Mouse (Mus musculus): Measurements from ENCODE around the gene Rab42. TPM values are rescaled to one million over a fixed set of nuclear protein-coding genes. Genes with fewer than 3 reads are reported as not detected.

The Rab42 gene
- polyA plus RNA-seq (2012; rRNA removed), result 7.2 and 8.9 TPM in 2 replicates

DNA sequence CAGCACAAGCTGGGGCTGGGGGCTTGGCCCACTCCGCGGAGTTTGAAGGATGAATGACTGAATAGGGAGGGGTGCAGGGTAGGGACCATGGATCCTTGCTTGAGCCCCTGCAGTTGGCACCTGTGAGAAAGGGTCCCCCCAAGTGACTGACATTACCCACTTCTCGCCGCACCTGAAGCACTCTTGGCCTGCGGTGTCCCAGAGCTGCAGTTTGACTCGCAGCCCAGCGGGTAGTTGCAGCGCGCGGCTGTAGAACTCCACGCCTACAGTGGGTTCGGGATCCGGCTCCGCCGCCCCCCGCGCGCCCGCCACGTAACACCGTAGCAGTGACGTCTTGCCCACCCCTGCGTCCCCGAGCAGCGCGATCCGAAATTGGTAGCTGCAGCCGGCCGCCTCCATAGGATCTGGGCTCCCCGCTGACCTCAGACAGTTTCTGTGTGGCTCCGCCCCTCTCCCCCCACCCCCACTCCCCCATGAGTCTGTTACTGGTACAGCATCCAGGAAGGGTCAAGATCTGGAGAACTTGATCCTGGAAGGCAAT, at the start of gene Rab42:
Gene Rab42 (minus strand): TSS at position 447 of the 541 bp plus-strand sequence.
- Histone ChIP-seq H3K27me3 (replicated peaks; ENCODE audit: control insufficient read depth, insufficient read depth, low read length) (no peaks in the 10 kb centered on the region), H3K4me1 (ENCODE audit: control insufficient read depth, insufficient read depth, low read length) (peaks cover 6% of the 10 kb centered on the region; the same call in 1 of the 2 replicates), H3K36me3 (ENCODE audit: control insufficient read depth, insufficient read depth, low read length) (no peaks in the 10 kb centered on the region), H3K4me3 (ENCODE audit: insufficient read depth, low read depth, low read length) (peak within 1 kb of the TSS; percentile 70), H3K27ac (ENCODE audit: insufficient read depth, low read depth, low read length) (0 out of 2 replicates have a peak within 1 kb of the TSS, but pooled peaks have one; percentile 11)
- 4% methylated on average over 31 of the region's 31 CpGs for WGBS
- TF ChIP-seq CTCF (conservative IDR thresholded peaks at IDR 0.05; ENCODE audit: insufficient read depth, insufficient read length, low read depth, low read length), result 0 out of 2 replicates have a peak, but pooled peaks have one; percentile 1
- TF ChIP-seq POLR2A (IDR thresholded peaks at IDR 0.05; ENCODE audit: low read depth, low read length), result no peak
- peak; percentile 54 for DNase-seq

DNA sequence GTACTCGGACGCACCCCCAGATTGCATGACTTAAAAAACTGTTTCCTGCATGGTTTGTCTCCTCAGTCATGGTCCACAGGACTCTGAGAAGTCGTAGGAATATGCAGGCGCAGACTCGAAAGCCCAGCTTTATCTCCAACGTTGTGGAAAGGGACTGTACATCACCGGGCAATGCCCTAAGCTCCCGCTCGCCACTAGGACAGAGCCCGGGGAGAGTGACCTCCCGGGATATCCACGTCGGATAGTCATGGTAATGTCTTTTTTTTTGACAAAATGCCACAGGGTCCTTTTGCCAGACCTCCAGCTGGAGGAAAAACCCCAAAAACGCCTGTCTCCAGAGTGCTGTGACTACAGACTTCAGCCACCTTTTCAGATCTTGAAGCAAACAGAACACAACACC, 49.6 kb upstream of the Rab42 start:
- no peaks in the 10 kb centered on the region for H3K27me3 ChIP-seq (replicated peaks; ENCODE audit: control insufficient read depth, insufficient read depth, low read length)
- H3K4me1 ChIP-seq (ENCODE audit: control insufficient read depth, insufficient read depth, low read length), result peaks cover 2% of the 10 kb centered on the region; the same call in 1 of the 2 replicates
- TF ChIP-seq CTCF (conservative IDR thresholded peaks at IDR 0.05; ENCODE audit: insufficient read depth, insufficient read length, low read depth, low read length) (no peak), POLR2A (IDR thresholded peaks at IDR 0.05; ENCODE audit: low read depth, low read length) (no peak)
- peak overlapping the region; percentile 81 for H3K27ac ChIP-seq (ENCODE audit: insufficient read depth, low read depth, low read length)
- DNase-seq, result peak; percentile 34
- under 1% methylated on average over 14 of the region's 14 CpGs for WGBS
- H3K36me3 ChIP-seq (ENCODE audit: control insufficient read depth, insufficient read depth, low read length), result peaks cover 3% of the 10 kb centered on the region; the same call in 1 of the 2 replicates
- peak overlapping the region; percentile 73 for H3K4me3 ChIP-seq (ENCODE audit: insufficient read depth, low read depth, low read length)

DNA sequence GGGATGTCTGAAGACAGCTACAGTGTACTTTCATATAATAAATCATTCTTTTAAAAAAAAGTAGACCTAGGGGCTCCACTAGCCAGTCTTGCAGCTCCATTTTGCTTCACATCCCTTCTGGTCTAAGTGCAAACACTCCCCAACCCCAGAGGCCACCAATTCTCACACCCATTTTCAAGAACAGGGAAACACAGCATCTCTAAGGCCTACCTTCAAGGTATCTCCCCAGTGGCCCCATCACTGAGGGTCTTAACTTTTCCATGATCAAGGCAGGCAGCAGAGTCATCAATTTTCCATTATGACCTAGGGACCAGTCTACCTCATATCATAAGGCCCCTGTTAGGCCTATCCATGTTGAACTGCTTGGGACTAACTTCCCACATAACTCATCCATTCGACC, 48.2 kb upstream of the Rab42 start:
- Histone ChIP-seq H3K4me1 (ENCODE audit: control insufficient read depth, insufficient read depth, low read length) (peaks cover 2% of the 10 kb centered on the region; the same call in 1 of the 2 replicates), H3K27me3 (replicated peaks; ENCODE audit: control insufficient read depth, insufficient read depth, low read length) (no peaks in the 10 kb centered on the region), H3K4me3 (ENCODE audit: insufficient read depth, low read depth, low read length) (no peak overlapping the region), H3K36me3 (ENCODE audit: control insufficient read depth, insufficient read depth, low read length) (no peaks in the 10 kb centered on the region), H3K27ac (ENCODE audit: insufficient read depth, low read depth, low read length) (no peak overlapping the region)
- no peak for TF ChIP-seq CTCF (conservative IDR thresholded peaks at IDR 0.05; ENCODE audit: insufficient read depth, insufficient read length, low read depth, low read length)
- no peak for TF ChIP-seq POLR2A (IDR thresholded peaks at IDR 0.05; ENCODE audit: low read depth, low read length)
- 37% methylated on average over 1 of the region's 1 CpGs for WGBS
- DNase-seq, result no peak

DNA sequence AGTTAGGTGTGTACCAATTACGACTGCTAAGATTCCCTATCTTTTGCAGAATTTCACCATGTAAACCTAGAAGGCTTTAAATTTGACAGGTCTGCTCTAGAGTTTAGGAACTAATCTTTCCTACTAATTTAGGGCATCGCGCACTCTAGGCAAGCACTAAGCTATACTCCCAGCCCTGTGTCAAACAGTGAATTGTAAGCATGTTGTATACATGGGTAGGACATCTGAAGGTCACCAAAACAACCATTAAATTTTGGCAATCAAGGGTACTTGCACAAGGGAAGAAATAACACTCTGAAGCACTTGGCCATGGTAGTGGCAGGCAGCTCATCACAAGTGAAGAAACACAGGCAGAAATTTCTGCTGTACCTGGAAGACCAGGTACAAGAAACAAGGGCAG, 47.7 kb upstream of the Rab42 start:
- no peak for TF ChIP-seq CTCF (conservative IDR thresholded peaks at IDR 0.05; ENCODE audit: insufficient read depth, insufficient read length, low read depth, low read length)
- TF ChIP-seq POLR2A (IDR thresholded peaks at IDR 0.05; ENCODE audit: low read depth, low read length), result no peak
- Histone ChIP-seq H3K4me1 (ENCODE audit: control insufficient read depth, insufficient read depth, low read length) (peaks cover 5% of the 10 kb centered on the region; the same call in 1 of the 2 replicates), H3K4me3 (ENCODE audit: insufficient read depth, low read depth, low read length) (no peak overlapping the region), H3K27me3 (replicated peaks; ENCODE audit: control insufficient read depth, insufficient read depth, low read length) (no peaks in the 10 kb centered on the region), H3K27ac (ENCODE audit: insufficient read depth, low read depth, low read length) (no peak overlapping the region), H3K36me3 (ENCODE audit: control insufficient read depth, insufficient read depth, low read length) (no peaks in the 10 kb centered on the region)
- 91% methylated on average over 3 of the region's 3 CpGs for WGBS
- no peak for DNase-seq

DNA sequence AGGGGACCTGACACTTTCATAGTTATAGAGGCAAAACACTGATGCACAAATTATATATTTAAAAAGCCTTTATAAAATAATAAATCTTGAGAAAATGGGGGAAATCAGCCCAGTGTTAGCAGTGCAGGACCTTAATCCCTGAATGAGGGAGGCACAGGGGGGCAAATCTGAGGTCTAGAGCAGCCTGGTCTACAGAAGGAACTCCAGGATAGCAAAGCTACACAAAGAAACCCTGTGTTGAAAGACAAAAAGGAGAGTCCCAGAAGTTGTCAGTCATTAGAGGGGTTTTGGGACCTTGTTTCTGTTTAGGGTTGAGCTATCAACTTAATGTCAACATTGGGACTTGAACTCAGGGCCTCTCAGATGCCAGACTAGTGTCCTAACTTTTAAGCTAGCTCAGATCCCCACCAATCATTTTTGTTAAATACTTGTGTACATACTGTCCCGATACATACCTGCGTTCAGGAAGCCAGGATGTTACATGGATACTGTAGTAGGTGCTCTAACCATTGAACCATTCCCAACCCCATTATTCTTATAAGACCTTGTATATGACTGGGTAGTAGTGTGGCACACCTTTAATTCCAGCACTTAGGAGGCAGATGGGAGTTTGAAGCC, 47.0 kb upstream of the Rab42 start:
- H3K27me3 ChIP-seq (replicated peaks; ENCODE audit: control insufficient read depth, insufficient read depth, low read length), result no peaks in the 10 kb centered on the region
- peaks cover 5% of the 10 kb centered on the region; the same call in 1 of the 2 replicates for H3K4me1 ChIP-seq (ENCODE audit: control insufficient read depth, insufficient read depth, low read length)
- H3K27ac ChIP-seq (ENCODE audit: insufficient read depth, low read depth, low read length), result no peak overlapping the region
- TF ChIP-seq POLR2A (IDR thresholded peaks at IDR 0.05; ENCODE audit: low read depth, low read length) (no peak), CTCF (conservative IDR thresholded peaks at IDR 0.05; ENCODE audit: insufficient read depth, insufficient read length, low read depth, low read length) (no peak)
- H3K36me3 ChIP-seq (ENCODE audit: control insufficient read depth, insufficient read depth, low read length), result no peaks in the 10 kb centered on the region
- 89% methylated on average over 2 of the region's 2 CpGs for WGBS
- no peak for DNase-seq
- H3K4me3 ChIP-seq (ENCODE audit: insufficient read depth, low read depth, low read length), result no peak overlapping the region

DNA sequence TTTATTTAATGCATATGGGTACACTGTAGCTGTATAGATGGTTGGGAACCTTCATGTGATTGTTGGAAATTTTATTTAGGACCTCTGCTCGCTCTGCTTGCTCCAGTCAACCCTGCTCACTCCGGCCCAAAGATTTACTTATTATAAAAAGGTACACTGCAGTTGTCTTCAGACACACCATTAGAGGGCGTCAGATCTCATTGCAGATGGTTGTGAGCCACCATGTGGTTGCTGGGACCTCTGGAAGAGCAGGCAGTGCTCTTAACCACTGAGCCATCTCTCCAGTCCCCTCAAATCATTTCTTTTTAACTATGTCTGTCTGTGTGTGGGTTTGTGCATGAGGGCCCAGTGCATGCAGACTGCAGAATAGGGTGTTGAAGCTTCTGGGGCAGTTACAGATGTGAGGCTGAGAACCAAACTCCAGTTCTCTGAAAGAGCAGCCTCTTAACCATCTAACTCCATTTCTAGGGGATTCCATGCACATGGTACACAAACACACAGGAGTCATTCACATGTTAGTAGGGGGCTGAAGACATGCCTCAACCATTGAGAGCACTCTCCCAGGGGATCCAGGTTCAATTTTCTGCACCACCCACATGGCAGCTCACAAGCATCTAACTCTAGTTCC, 46.4 kb upstream of the Rab42 start:
- peaks cover 9% of the 10 kb centered on the region; the same call in 1 of the 2 replicates for H3K4me1 ChIP-seq (ENCODE audit: control insufficient read depth, insufficient read depth, low read length)
- H3K4me3 ChIP-seq (ENCODE audit: insufficient read depth, low read depth, low read length), result no peak overlapping the region
- no peaks in the 10 kb centered on the region for H3K36me3 ChIP-seq (ENCODE audit: control insufficient read depth, insufficient read depth, low read length)
- no peak overlapping the region for H3K27ac ChIP-seq (ENCODE audit: insufficient read depth, low read depth, low read length)
- 70% methylated on average over 3 of the region's 3 CpGs for WGBS
- TF ChIP-seq POLR2A (IDR thresholded peaks at IDR 0.05; ENCODE audit: low read depth, low read length) (no peak), CTCF (conservative IDR thresholded peaks at IDR 0.05; ENCODE audit: insufficient read depth, insufficient read length, low read depth, low read length) (no peak)
- H3K27me3 ChIP-seq (replicated peaks; ENCODE audit: control insufficient read depth, insufficient read depth, low read length), result no peaks in the 10 kb centered on the region
- DNase-seq, result no peak

DNA sequence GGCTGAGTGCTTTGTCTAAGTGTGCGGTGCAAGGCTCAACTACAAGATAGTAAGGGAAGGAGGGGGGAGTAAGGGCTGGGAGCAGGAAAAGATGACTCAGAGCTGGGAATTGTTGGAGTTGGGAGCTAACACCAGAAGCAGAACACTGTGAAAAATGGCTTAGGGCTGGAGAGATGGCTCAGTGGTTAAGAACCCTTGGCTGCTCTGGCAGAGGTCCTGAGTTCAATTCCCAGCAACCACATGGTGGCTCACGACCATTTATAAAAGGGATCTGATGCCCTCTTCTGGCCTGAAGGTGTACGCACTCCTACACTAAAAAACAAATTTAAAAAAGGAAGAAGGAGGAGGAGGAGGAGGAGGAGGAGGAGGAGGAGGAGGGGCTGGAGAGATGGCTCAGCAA, 43.5 kb upstream of the Rab42 start:
- no peak overlapping the region for H3K4me3 ChIP-seq (ENCODE audit: insufficient read depth, low read depth, low read length)
- H3K4me1 ChIP-seq (ENCODE audit: control insufficient read depth, insufficient read depth, low read length), result peaks cover 8% of the 10 kb centered on the region; the same call in 1 of the 2 replicates
- WGBS, result 59% methylated on average over 3 of the region's 3 CpGs
- TF ChIP-seq CTCF (conservative IDR thresholded peaks at IDR 0.05; ENCODE audit: insufficient read depth, insufficient read length, low read depth, low read length), result 0 out of 2 replicates have a peak, but pooled peaks have one; percentile 15
- TF ChIP-seq POLR2A (IDR thresholded peaks at IDR 0.05; ENCODE audit: low read depth, low read length), result no peak
- peak; percentile 47 for DNase-seq
- no peaks in the 10 kb centered on the region for H3K36me3 ChIP-seq (ENCODE audit: control insufficient read depth, insufficient read depth, low read length)
- H3K27ac ChIP-seq (ENCODE audit: insufficient read depth, low read depth, low read length), result peak overlapping the region; percentile 80; the same call in 1 of the 2 replicates
- H3K27me3 ChIP-seq (replicated peaks; ENCODE audit: control insufficient read depth, insufficient read depth, low read length), result no peaks in the 10 kb centered on the region
